22 mouse cellular contexts compared by ENCODE assay signal in genomic region chr3:98032944-98033343, GRCm38 (mm10). TPM values are rescaled to one million over a fixed set of nuclear protein-coding genes. Genes with fewer than 3 reads are reported as not detected.
DNase-seq lines count a peak whose midpoint lies in the region; ATAC-seq and TF ChIP-seq lines count a peak whose summit lies in the region.
"Had no signal": no experiment of that assay in that cellular context is flagged by ENCODE, and none has a peak within 500 bp of the region (broad histone marks: within the 10 kb centered on the region; RNA-seq: fewer than 3 reads in every experiment).

No protein-coding gene starts in this region.

- peaks cover 63% of the 10 kb centered on the region for H3K4me1 ChIP-seq in heart, postnatal 0 days (ENCODE audit: control insufficient read depth, insufficient read depth)
- peaks cover 51% of the 10 kb centered on the region for H3K4me1 ChIP-seq in heart, embryonic 11.5 days (ENCODE audit: control insufficient read depth, insufficient read depth, low read length)
- H3K4me1 ChIP-seq in megakaryocyte, embryonic 14.5 days, result peaks cover 89% of the 10 kb centered on the region
- H3K4me1 ChIP-seq in embryonic facial prominence, embryonic 15.5 days, result peaks cover 82% of the 10 kb centered on the region

- no peak for TF ChIP-seq EP300 in heart, postnatal 0 days (IDR thresholded peaks at IDR 0.05; ENCODE audit: low read depth)

- ATAC-seq in frontal cortex, adult (ENCODE audit: low TSS enrichment), result peak; percentile 27; the same call in 1 of the 2 replicates
- no peak for ATAC-seq in heart, postnatal 0 days (ENCODE audit: insufficient read depth, low read depth)
- no peak for ATAC-seq in heart, embryonic 11.5 days (replicated peaks; ENCODE audit: insufficient number of reproducible peaks, low FRiP score, low TSS enrichment)
- no peak for ATAC-seq in megakaryocyte, adult 5-6 weeks (ENCODE audit: poor library complexity, severe bottlenecking)
- no peak for ATAC-seq in embryonic facial prominence, embryonic 15.5 days (ENCODE audit: insufficient number of reproducible peaks, low FRiP score, low TSS enrichment, low read depth)
- ATAC-seq: forebrain, embryonic 14.5 days; hindbrain, postnatal 0 days; intestine, embryonic 16.5 days; midbrain, embryonic 13.5 days had no signal

- no peak for DNase-seq in frontal cortex, postnatal 10 days (ENCODE audit: low spot score in 2 of 2)
- no peak for DNase-seq in heart, postnatal 0 days (ENCODE audit: low spot score)
- no peak for DNase-seq in MN1 (ENCODE audit: low spot score)
- DNase-seq: cerebellum, adult 11-12 months; gastrocnemius, postnatal 25 days; left cerebral cortex, postnatal 4 days; lung, postnatal 4 days; right cerebral cortex, postnatal 14 days; thymus, postnatal 25 days had no signal

- no peaks in the 10 kb centered on the region for H3K27me3 ChIP-seq in heart, postnatal 0 days (ENCODE audit: control insufficient read depth, insufficient read depth, low read length)
- no peaks in the 10 kb centered on the region for H3K27me3 ChIP-seq in heart, embryonic 11.5 days (ENCODE audit: control insufficient read depth, insufficient read depth, low read length)
- H3K27me3 ChIP-seq in megakaryocyte, embryonic 14.5 days (replicated peaks), result no peaks in the 10 kb centered on the region
- H3K27me3 ChIP-seq in embryonic facial prominence, embryonic 15.5 days, result no peaks in the 10 kb centered on the region
- H3K27me3 ChIP-seq: embryonic facial prominence, embryonic 12.5 days; limb, embryonic 15.5 days; liver, embryonic 15.5 days; midbrain, embryonic 13.5 days; Patski had no signal

- H3K4me2 ChIP-seq in heart, postnatal 0 days (ENCODE audit: low read depth, low read length), result no peak overlapping the region
- H3K4me2 ChIP-seq in heart, embryonic 11.5 days, result no peak overlapping the region
- H3K4me2 ChIP-seq in embryonic facial prominence, embryonic 15.5 days (replicated peaks), result no peak overlapping the region
- H3K4me2 ChIP-seq: embryonic facial prominence, embryonic 12.5 days; limb, embryonic 15.5 days; liver, embryonic 15.5 days; midbrain, embryonic 13.5 days had no signal

- no peaks in the 10 kb centered on the region for H3K36me3 ChIP-seq in heart, postnatal 0 days (replicated peaks; ENCODE audit: control insufficient read depth, insufficient read depth, low read length)
- no peaks in the 10 kb centered on the region for H3K36me3 ChIP-seq in heart, embryonic 11.5 days (ENCODE audit: control insufficient read depth, insufficient read depth, low read length)
- H3K36me3 ChIP-seq in megakaryocyte, embryonic 14.5 days (replicated peaks; ENCODE audit: low read length), result peaks cover 16% of the 10 kb centered on the region
- no peaks in the 10 kb centered on the region for H3K36me3 ChIP-seq in embryonic facial prominence, embryonic 15.5 days
- H3K36me3 ChIP-seq: embryonic facial prominence, embryonic 12.5 days; limb, embryonic 15.5 days; liver, embryonic 15.5 days; midbrain, embryonic 13.5 days had no signal

- TF ChIP-seq CTCF in heart, postnatal 0 days (IDR thresholded peaks at IDR 0.05; ENCODE audit: low read depth), result no peak

- no peak overlapping the region for H3K9ac ChIP-seq in heart, postnatal 0 days (replicated peaks; ENCODE audit: low read depth, low read length)
- no peak overlapping the region for H3K9ac ChIP-seq in heart, embryonic 11.5 days (ENCODE audit: low read depth, low read length)
- H3K9ac ChIP-seq in embryonic facial prominence, embryonic 15.5 days, result no peak overlapping the region
- H3K9ac ChIP-seq: embryonic facial prominence, embryonic 12.5 days; limb, embryonic 15.5 days; liver, embryonic 15.5 days; midbrain, embryonic 13.5 days had no signal

- no peaks in the 10 kb centered on the region for H3K9me3 ChIP-seq in heart, postnatal 0 days (replicated peaks; ENCODE audit: control insufficient read depth, low read length)
- H3K9me3 ChIP-seq in heart, embryonic 11.5 days (replicated peaks; ENCODE audit: control insufficient read depth, low read length), result no peaks in the 10 kb centered on the region
- no peaks in the 10 kb centered on the region for H3K9me3 ChIP-seq in megakaryocyte, embryonic 14.5 days
- no peaks in the 10 kb centered on the region for H3K9me3 ChIP-seq in embryonic facial prominence, embryonic 15.5 days (replicated peaks)
- H3K9me3 ChIP-seq: embryonic facial prominence, embryonic 12.5 days; limb, embryonic 15.5 days; liver, embryonic 15.5 days; midbrain, embryonic 13.5 days had no signal

- 27% methylated on average over 5 of the region's 5 CpGs for WGBS in heart, postnatal 0 days
- 52% methylated on average over 5 of the region's 5 CpGs for WGBS in heart, embryonic 11.5 days (ENCODE audit: insufficient replicate concordance)
- WGBS in embryonic facial prominence, embryonic 15.5 days, result 50% methylated on average over 5 of the region's 5 CpGs

- H3K4me3 ChIP-seq in heart, postnatal 0 days (ENCODE audit: low read depth, low read length), result no peak overlapping the region
- no peak overlapping the region for H3K4me3 ChIP-seq in heart, embryonic 11.5 days (ENCODE audit: low read depth, low read length)
- peak overlapping the region; percentile 3 for H3K4me3 ChIP-seq in megakaryocyte, embryonic 14.5 days (replicated peaks)
- H3K4me3 ChIP-seq in embryonic facial prominence, embryonic 15.5 days (replicated peaks), result no peak overlapping the region
- H3K4me3 ChIP-seq: embryonic facial prominence, embryonic 12.5 days; limb, embryonic 15.5 days; liver, embryonic 15.5 days; midbrain, embryonic 13.5 days had no signal

- peak overlapping the region; percentile 25; the same call in 1 of the 2 replicates for H3K27ac ChIP-seq in heart, postnatal 0 days (ENCODE audit: low read depth)
- no peak overlapping the region for H3K27ac ChIP-seq in heart, embryonic 11.5 days (ENCODE audit: low read depth, low read length)
- 0 out of 2 replicates have a peak overlapping the region, but pooled peaks have one; percentile 3 for H3K27ac ChIP-seq in embryonic facial prominence, embryonic 15.5 days (replicated peaks)
- H3K27ac ChIP-seq: embryonic facial prominence, embryonic 12.5 days; hindbrain, postnatal 0 days; liver, embryonic 15.5 days; midbrain, embryonic 13.5 days had no signal

RNA-seq across cellular contexts. Expression of gene Notch2, which starts 19.6 kb away (rescaled TPM):
- total RNA-seq in heart, postnatal 0 days (2014; rRNA removed; ENCODE audit: low replicate concordance), result 40.2 and 53.7 TPM in 2 replicates
- polyA plus RNA-seq in heart, postnatal 0 days (2015; fragmentation: Nextera tagmentation; extraction: Ambion mirVana), result 5.5 and 6.0 TPM in 2 replicates
- 12.5 and 13.4 TPM in 2 replicates for polyA plus RNA-seq in heart, embryonic 11.5 days (2014; fragmentation: Nextera tagmentation; extraction: Ambion mirVana)
- polyA plus RNA-seq in megakaryocyte, embryonic 14.5 days (2012; ENCODE audit: insufficient read depth, low replicate concordance), result 0.45 and 1.9 TPM in 2 replicates
- 92.1 and 97.4 TPM in 2 replicates for total RNA-seq in megakaryocyte, adult 5-6 weeks (2015)
- 81.7 and 104 TPM in 2 replicates for total RNA-seq in megakaryocyte, adult 5-6 weeks (2017)
- 30.6 and 31.8 TPM in 2 replicates for polyA plus RNA-seq in embryonic facial prominence, embryonic 15.5 days (2015; fragmentation: Nextera tagmentation; extraction: Ambion mirVana)
